Mouse (Mus musculus) mammary gland, adult 2 months (tissue): ENCODE results near the gene Olfr1053. TPM values are rescaled to one million over a fixed set of nuclear protein-coding genes. Genes with fewer than 3 reads are reported as not detected.

Source experiments
- polyA plus RNA-seq: library from polyadenylated mRNA; depleted of rRNA; stranded (reverse); fragments of >200 nt; gene quantifications from 2 replicates; pipeline ENCODE4 v1.2.3, GENCODE M21; 2012; ENCODE audit warnings: low replicate concordance; rRNA removed

Olfr1053 gene
- not detected in 2 replicates for polyA plus RNA-seq

DNA sequence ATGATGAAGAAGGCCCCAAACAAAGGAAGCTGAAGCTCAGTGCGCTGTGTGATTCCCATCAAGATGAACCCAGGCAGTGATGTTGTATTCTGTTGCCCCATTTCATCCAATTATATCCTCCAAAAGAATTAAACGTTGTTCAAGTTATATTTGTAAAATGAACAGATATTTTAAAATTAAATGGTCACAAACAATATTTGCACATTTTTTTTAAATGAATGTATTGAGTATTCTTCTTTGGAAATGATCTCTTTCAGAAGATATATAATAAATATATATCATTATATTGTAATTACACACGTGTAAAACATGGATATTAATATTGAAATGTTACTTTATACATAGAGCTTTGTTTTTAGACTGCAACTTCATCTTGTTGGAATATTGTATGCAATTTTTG is at the start of gene Olfr1053:
Olfr1053 (minus strand) TSS at position 101 of the 400 bp plus-strand sequence.

DNA sequence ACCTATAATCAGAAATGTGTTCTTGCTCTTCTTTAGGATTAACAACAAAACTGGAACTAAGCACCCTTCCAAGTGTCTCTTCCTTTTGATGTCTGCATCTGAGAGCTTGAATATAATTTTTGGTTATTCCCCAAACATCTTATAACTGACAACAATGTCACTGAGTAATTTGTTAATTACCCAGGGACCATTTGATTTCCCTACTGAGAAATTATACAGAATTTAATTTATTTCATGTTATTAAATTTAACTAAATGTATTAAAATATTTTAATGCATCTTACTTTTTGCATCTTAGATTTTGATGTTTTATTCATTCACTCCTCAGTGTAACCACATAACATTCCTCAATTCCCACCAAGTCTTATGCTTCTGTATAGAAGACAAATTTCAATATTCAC is 47.3 kb upstream of the Olfr1053 start, which contains the start of gene Olfr1056:
Olfr1056 (minus strand) TSS at position 101 of the 400 bp plus-strand sequence.

DNA sequence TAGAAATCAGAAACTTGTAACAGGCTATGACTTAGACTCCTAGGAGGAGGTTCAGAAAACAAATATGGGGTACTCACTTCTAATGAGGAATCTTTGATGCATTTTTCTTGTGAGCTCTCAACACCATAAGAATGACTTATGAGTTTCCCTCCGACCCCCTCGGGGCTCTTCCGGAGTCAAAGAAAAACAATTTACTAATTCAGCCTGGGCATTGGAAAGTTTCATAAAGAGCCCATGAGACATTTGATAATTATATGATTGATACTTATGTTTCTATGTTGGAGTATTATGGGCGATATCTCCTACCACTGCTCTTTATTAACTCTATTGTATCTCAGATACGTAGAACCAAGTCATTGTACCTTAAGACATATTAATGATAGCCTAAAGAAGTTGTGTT is 35.1 kb upstream of the Olfr1053 start, which contains the start of gene Olfr1055:
Olfr1055 (minus strand) TSS at position 101 of the 400 bp plus-strand sequence.

DNA sequence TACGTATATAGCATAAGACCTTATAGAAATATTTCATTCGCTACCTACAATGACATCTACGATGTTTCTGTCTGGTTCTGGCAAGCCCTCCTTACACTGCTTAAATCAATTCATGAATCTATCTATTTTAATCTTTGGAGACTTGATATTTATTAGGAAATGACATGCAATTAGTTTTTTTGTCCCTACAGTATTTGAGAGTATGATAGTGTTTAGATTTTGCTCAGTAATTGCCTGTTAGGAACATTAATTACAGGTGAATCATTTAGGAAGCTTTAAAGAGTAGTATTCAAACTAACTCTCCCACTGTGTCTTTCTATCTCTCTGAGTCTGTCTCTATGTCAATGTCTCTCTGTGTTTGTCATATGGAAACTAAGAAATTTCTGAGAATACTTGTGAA is 20.2 kb upstream of the Olfr1053 start, which contains the start of gene Olfr1054:
Olfr1054 (minus strand) TSS at position 101 of the 400 bp plus-strand sequence.

DNA sequence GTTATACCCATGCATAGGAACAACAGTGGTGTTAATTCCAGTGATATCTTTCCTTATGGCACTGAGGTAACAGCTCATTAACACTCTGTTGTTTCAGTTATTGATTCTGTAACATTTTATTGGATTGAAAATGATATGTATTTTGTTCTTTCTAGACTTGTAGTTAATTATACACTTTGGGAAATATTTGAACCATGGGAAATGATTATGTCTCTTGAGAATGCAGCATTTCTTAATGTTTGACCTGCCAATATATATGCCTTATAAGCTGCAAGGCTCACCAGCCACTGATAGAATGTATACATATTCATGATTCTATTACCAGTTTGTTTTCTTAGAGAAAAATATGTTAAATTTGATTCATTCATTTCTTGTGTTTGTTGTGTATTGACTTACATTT is 22.9 kb downstream of the Olfr1053 start, which contains the start of gene Olfr1052:
Olfr1052 (plus strand) TSS at position 301 of the 400 bp plus-strand sequence.

DNA sequence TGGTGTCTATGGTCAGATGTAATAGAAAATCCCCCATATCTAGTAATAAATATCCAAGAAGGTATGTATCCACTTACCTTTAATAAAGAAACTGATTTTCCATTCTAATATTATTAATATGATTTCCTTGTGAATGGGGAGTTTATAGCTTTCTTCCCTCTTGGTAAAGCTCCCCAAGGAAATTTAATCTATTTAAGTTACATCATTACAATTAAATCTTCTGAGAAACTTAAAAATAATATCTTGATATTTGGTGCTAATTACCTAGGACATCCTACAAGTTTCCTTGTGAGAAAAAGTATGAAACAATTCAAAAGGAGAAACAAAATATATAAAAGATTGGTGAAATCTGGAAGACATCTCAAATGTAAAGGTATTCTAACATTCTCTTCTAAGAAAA is 36.1 kb downstream of the Olfr1053 start, which contains the start of gene Olfr1051:
Olfr1051 (minus strand) TSS at position 101 of the 400 bp plus-strand sequence.

Other genes with a start within 250 kb of the Olfr1053 start
- not detected in 2 replicates for gene Olfr1036, start 241.3 kb downstream of the Olfr1053 start, polyA plus RNA-seq
- not detected in 2 replicates for gene Olfr1037, start 227.9 kb downstream of the Olfr1053 start, polyA plus RNA-seq
- gene Olfr1039, start 179.4 kb downstream of the Olfr1053 start, polyA plus RNA-seq, result not detected in 2 replicates
- gene Olfr1040, start 168.6 kb downstream of the Olfr1053 start, polyA plus RNA-seq, result not detected in 2 replicates
- not detected in 2 replicates for gene Olfr1042, start 153.4 kb downstream of the Olfr1053 start, polyA plus RNA-seq
- gene Olfr1043, start 147.8 kb downstream of the Olfr1053 start, polyA plus RNA-seq, result not detected in 2 replicates
- gene Olfr1044, start 137.5 kb downstream of the Olfr1053 start, polyA plus RNA-seq, result not detected in 2 replicates
- gene Olfr52, start 129.6 kb downstream of the Olfr1053 start, polyA plus RNA-seq, result not detected in 2 replicates
- not detected in 2 replicates for gene Olfr1045, start 112.3 kb downstream of the Olfr1053 start, polyA plus RNA-seq
- gene Olfr1046, start 96.0 kb downstream of the Olfr1053 start, polyA plus RNA-seq, result not detected in 2 replicates
- gene Olfr1047, start 83.9 kb downstream of the Olfr1053 start, polyA plus RNA-seq, result not detected in 2 replicates
- gene Olfr1048, start 75.0 kb downstream of the Olfr1053 start, polyA plus RNA-seq, result not detected in 2 replicates
- gene Olfr1049, start 57.0 kb downstream of the Olfr1053 start, polyA plus RNA-seq, result not detected in 2 replicates
- not detected in 2 replicates for gene Olfr1051, start 36.2 kb downstream of the Olfr1053 start, polyA plus RNA-seq
- gene Olfr1052, start 22.8 kb downstream of the Olfr1053 start, polyA plus RNA-seq, result not detected in 2 replicates
- gene Olfr1054, start 20.1 kb upstream of the Olfr1053 start, polyA plus RNA-seq, result not detected in 2 replicates
- not detected in 2 replicates for gene Olfr1055, start 35.0 kb upstream of the Olfr1053 start, polyA plus RNA-seq
- gene Olfr1056, start 47.2 kb upstream of the Olfr1053 start, polyA plus RNA-seq, result not detected in 2 replicates
- not detected in 2 replicates for gene Olfr1057, start 63.1 kb upstream of the Olfr1053 start, polyA plus RNA-seq
- gene Olfr1058, start 73.3 kb upstream of the Olfr1053 start, polyA plus RNA-seq, result not detected in 2 replicates
- not detected in 2 replicates for gene Olfr1061, start 98.8 kb upstream of the Olfr1053 start, polyA plus RNA-seq
- gene Olfr1062, start 111.5 kb upstream of the Olfr1053 start, polyA plus RNA-seq, result not detected in 2 replicates
- gene Olfr1065, start 135.3 kb upstream of the Olfr1053 start, polyA plus RNA-seq, result not detected in 2 replicates
- gene Olfr1066, start 141.0 kb upstream of the Olfr1053 start, polyA plus RNA-seq, result not detected in 2 replicates
- not detected in 2 replicates for gene Olfr228, start 172.1 kb upstream of the Olfr1053 start, polyA plus RNA-seq
- not detected in 2 replicates for gene Olfr1076, start 193.2 kb upstream of the Olfr1053 start, polyA plus RNA-seq
- not detected in 2 replicates for gene Olfr1079, start 227.2 kb upstream of the Olfr1053 start, polyA plus RNA-seq
- not detected in 2 replicates for gene Olfr1080, start 243.0 kb upstream of the Olfr1053 start, polyA plus RNA-seq